Mouse (Mus musculus) cerebellum, adult 2 months (tissue): ENCODE measurements around the gene Hoxa7.

Experiments used
- CTCF ChIP-seq: fragments of 200-500 bp; IDR thresholded peaks from 2 replicates; pipeline ENCODE4 v1.5.1; 2011; ENCODE audit warnings: low read depth, mild to moderate bottlenecking, control low read depth, low read length, moderate library complexity, borderline replicate concordance; ENCODE audit not compliant: insufficient read depth
- POLR2A ChIP-seq: fragments of 200-500 bp; IDR thresholded peaks from 2 replicates; pipeline ENCODE4 v1.6.1; 2011; ENCODE audit warnings: low read length, control low read depth, borderline replicate concordance; ENCODE audit not compliant: insufficient read depth

- TF ChIP-seq CTCF (no peak), POLR2A (no peak)
Measured at GRCm38 (mm10) chr6:52232568-52232965, 10.9 kb upstream of the Hoxa7 start.
